Mouse (Mus musculus) midbrain, postnatal 0 days (tissue): Measurements from ENCODE around the gene Scnn1a. TPM values are rescaled to one million over a fixed set of nuclear protein-coding genes. Genes with fewer than 3 reads are reported as not detected.
A peak's percentile ranks its signal among the peaks of the same experiment; 100 is the strongest.

Experiments
- ATAC-seq: fragments of 200-750 bp; cut with Nextera tagmentation; 2 replicates; pipeline ENCODE4 v1.8.0; 2017; ENCODE audit warnings: moderate number of reproducible peaks, mild to moderate bottlenecking, moderate TSS enrichment, moderate library complexity; ENCODE audit not compliant: low FRiP score
- DNase-seq: peaks from one replicate; pipeline ENCODE4 v3.0.0-alpha.2; 2015; ENCODE audit warnings: low spot score
- H3K27ac ChIP-seq: fragments of 300-500 bp; sonication (generic); 2 replicates; pipeline ENCODE4 v1.5.1; 2014; ENCODE audit warnings: low read depth, mild to moderate bottlenecking, low read length, mixed read lengths
- H3K27me3 ChIP-seq: fragments of 300-500 bp; sonication (generic); 2 replicates; pipeline ENCODE4 v1.6.1; 2014; ENCODE audit warnings: low read length, control low read depth, mixed read lengths; ENCODE audit not compliant: insufficient read depth
- H3K36me3 ChIP-seq: fragments of 300-500 bp; sonication (generic); 2 replicates; pipeline ENCODE4 v1.6.1; 2014; ENCODE audit warnings: low read length, control low read depth, mixed read lengths; ENCODE audit not compliant: insufficient read depth
- H3K4me1 ChIP-seq: fragments of 300-500 bp; sonication (generic); 2 replicates; pipeline ENCODE4 v1.6.1; 2014; ENCODE audit warnings: mild to moderate bottlenecking, control low read depth, antibody characterized with exemption, low read length, mixed read lengths; ENCODE audit not compliant: insufficient read depth
- H3K4me2 ChIP-seq: fragments of 300-500 bp; sonication (generic); 2 replicates; pipeline ENCODE4 v1.6.1; 2014; ENCODE audit warnings: low read depth, mild to moderate bottlenecking, low read length, mixed read lengths; ENCODE audit not compliant: poor library complexity, severe bottlenecking
- H3K4me3 ChIP-seq: fragments of 300-500 bp; sonication (generic); 2 replicates; pipeline ENCODE4 v1.5.1; 2014; ENCODE audit warnings: low read depth, mild to moderate bottlenecking, low read length, moderate library complexity
- H3K9ac ChIP-seq: fragments of 300-500 bp; sonication (generic); replicated peaks from 2 replicates; pipeline ENCODE4 v1.6.1; 2014; ENCODE audit warnings: mild to moderate bottlenecking, low read length, moderate library complexity, mixed read lengths; ENCODE audit not compliant: poor library complexity, severe bottlenecking
- H3K9me3 ChIP-seq: fragments of 300-500 bp; sonication (generic); 2 replicates; pipeline ENCODE4 v1.6.1; 2016; ENCODE audit warnings: low read length, control low read depth
- CTCF ChIP-seq: IDR thresholded peaks from 2 replicates; pipeline ENCODE4 v1.5.1; 2016; ENCODE audit warnings: antibody characterized with exemption, mild to moderate bottlenecking
- WGBS: fragments of 180-500 bp; shearing (Covaris S2); extraction: QIAGEN DNeasy Blood & Tissue Kit; methylation state at CpG from one replicate; pipeline ENCODE4 v1.1.7; 2014; 5-methylcytosine and 5-hydroxymethylcytosine counted together
- polyA plus RNA-seq: library from polyadenylated mRNA; unstranded; fragments of >200 nt; fragmentation: Nextera tagmentation; extraction: Ambion mirVana; gene quantifications from 2 replicates; pipeline ENCODE4 v1.2.1, GENCODE M21; 2015
- total RNA-seq: library from RNA; depleted of rRNA; stranded (reverse); fragments of >200 nt; gene quantifications from 2 replicates; pipeline ENCODE4 v1.2.3, GENCODE M21; 2014

Gene Scnn1a
- total and polyA plus RNA-seq, 2 experiments from 2014 or later, result 1.5 to 1.8 TPM

GRCm38 (mm10) chr6:125352811-125353210, 32.4 kb downstream of the Scnn1a start:
- H3K4me1 ChIP-seq, result peaks cover 6% of the 10 kb centered on the region; the same call in 1 of the 2 replicates
- peaks cover 7% of the 10 kb centered on the region; the same call in 1 of the 2 replicates for H3K27me3 ChIP-seq
- ATAC-seq (no peak), DNase-seq (no peak)
- TF ChIP-seq CTCF, result no peak
- no peaks in the 10 kb centered on the region for H3K9me3 ChIP-seq
- no peak overlapping the region for H3K4me2 ChIP-seq
- H3K36me3 ChIP-seq, result no peaks in the 10 kb centered on the region
- no peak overlapping the region for H3K9ac ChIP-seq
- 59% methylated on average over 4 of the region's 4 CpGs for WGBS
- no peak overlapping the region for H3K27ac ChIP-seq
- no peak overlapping the region for H3K4me3 ChIP-seq

- no peak overlapping the region for H3K9ac ChIP-seq
- H3K27ac ChIP-seq, result no peak overlapping the region
- H3K4me2 ChIP-seq, result no peak overlapping the region
- peaks cover 7% of the 10 kb centered on the region; the same call in 1 of the 2 replicates for H3K27me3 ChIP-seq
- ATAC-seq (no peak), DNase-seq (no peak)
- peaks cover 6% of the 10 kb centered on the region; the same call in 1 of the 2 replicates for H3K4me1 ChIP-seq
- WGBS, result 85% methylated on average over 11 of the region's 11 CpGs
- H3K4me3 ChIP-seq, result no peak overlapping the region
- H3K9me3 ChIP-seq, result no peaks in the 10 kb centered on the region
- TF ChIP-seq CTCF, result no peak
- no peaks in the 10 kb centered on the region for H3K36me3 ChIP-seq
Measured at GRCm38 (mm10) chr6:125353221-125353620, 32.8 kb downstream of the Scnn1a start.

- Histone ChIP-seq H3K27me3 (peaks cover 7% of the 10 kb centered on the region; the same call in 1 of the 2 replicates), H3K27ac (no peak overlapping the region), H3K36me3 (no peaks in the 10 kb centered on the region), H3K4me2 (no peak overlapping the region), H3K4me3 (no peak overlapping the region), H3K9ac (no peak overlapping the region), H3K9me3 (no peaks in the 10 kb centered on the region), H3K4me1 (peaks cover 6% of the 10 kb centered on the region; the same call in 1 of the 2 replicates)
- WGBS, result 88% methylated on average over 4 of the region's 4 CpGs
- DNase-seq, result no peak
- ATAC-seq, result no peak
- TF ChIP-seq CTCF, result no peak
Measured at GRCm38 (mm10) chr6:125353655-125354054, 33.2 kb downstream of the Scnn1a start.

GRCm38 (mm10) chr6:125354352-125355151, 34.1 kb downstream of the Scnn1a start:
- no peaks in the 10 kb centered on the region for H3K9me3 ChIP-seq
- H3K4me2 ChIP-seq, result peak overlapping the region; percentile 26; the same call in 1 of the 2 replicates
- ATAC-seq (no peak), DNase-seq (no peak)
- no peak for TF ChIP-seq CTCF
- peaks cover 6% of the 10 kb centered on the region; the same call in 1 of the 2 replicates for H3K4me1 ChIP-seq
- H3K9ac ChIP-seq, result no peak overlapping the region
- H3K36me3 ChIP-seq, result no peaks in the 10 kb centered on the region
- 22% methylated on average over 13 of the region's 14 CpGs for WGBS
- H3K4me3 ChIP-seq, result no peak overlapping the region
- H3K27ac ChIP-seq, result no peak overlapping the region
- peaks cover 7% of the 10 kb centered on the region; the same call in 1 of the 2 replicates for H3K27me3 ChIP-seq

- H3K9ac ChIP-seq, result no peak overlapping the region
- ATAC-seq (no peak), DNase-seq (no peak)
- peaks cover 6% of the 10 kb centered on the region; the same call in 1 of the 2 replicates for H3K4me1 ChIP-seq
- no peak for TF ChIP-seq CTCF
- no peaks in the 10 kb centered on the region for H3K9me3 ChIP-seq
- H3K27me3 ChIP-seq, result 0 out of 2 replicates have a peak, but pooled peaks cover under 1% of the 10 kb centered on the region
- H3K36me3 ChIP-seq, result no peaks in the 10 kb centered on the region
- no peak overlapping the region for H3K27ac ChIP-seq
- no peak overlapping the region for H3K4me3 ChIP-seq
- 5% methylated on average over 10 of the region's 10 CpGs for whole genome bisulfite sequencing
- peak overlapping the region; percentile 26 for H3K4me2 ChIP-seq
Measured at GRCm38 (mm10) chr6:125355197-125355741, 34.8 kb downstream of the Scnn1a start.

GRCm38 (mm10) chr6:125356264-125356663, 35.8 kb downstream of the Scnn1a start:
- Histone ChIP-seq H3K9me3 (no peaks in the 10 kb centered on the region), H3K4me3 (no peak overlapping the region), H3K27me3 (no peaks in the 10 kb centered on the region), H3K36me3 (no peaks in the 10 kb centered on the region), H3K9ac (no peak overlapping the region), H3K27ac (no peak overlapping the region), H3K4me2 (no peak overlapping the region), H3K4me1 (peaks cover 7% of the 10 kb centered on the region; the same call in 1 of the 2 replicates)
- TF ChIP-seq CTCF, result no peak
- no peak for ATAC-seq
- 53% methylated on average over 8 of the region's 8 CpGs for WGBS
- DNase-seq, result no peak
